Mouse (Mus musculus) embryonic fibroblast, embryonic 13.5 days (primary cell): ENCODE measurements around the gene Bag6. TPM values are rescaled to one million over a fixed set of nuclear protein-coding genes. Genes with fewer than 3 reads are reported as not detected.
A peak's percentile ranks its signal among the peaks of the same experiment; 100 is the strongest.

Source experiments
- H3K27ac ChIP-seq: 2 replicates; pipeline ENCODE4 v1.5.1; 2012; ENCODE audit warnings: low read length, control low read depth, inconsistent platforms; ENCODE audit not compliant: insufficient read depth
- H3K4me1 ChIP-seq: 2 replicates; pipeline ENCODE4 v1.6.1; 2011; ENCODE audit warnings: low read length; ENCODE audit not compliant: control insufficient read depth, insufficient read depth
- H3K4me3 ChIP-seq: 2 replicates; pipeline ENCODE4 v1.5.1; 2011; ENCODE audit warnings: mild to moderate bottlenecking, control low read depth, low read length; ENCODE audit not compliant: insufficient read depth
- CTCF ChIP-seq: IDR thresholded peaks from 2 replicates; pipeline ENCODE4 v1.5.1; 2011; ENCODE audit warnings: mild to moderate bottlenecking, control low read depth, low read length, moderate library complexity, borderline replicate concordance; ENCODE audit not compliant: insufficient read depth
- POLR2A ChIP-seq: IDR thresholded peaks from 2 replicates; pipeline ENCODE4 v1.6.1; 2011; ENCODE audit warnings: low read depth, mild to moderate bottlenecking, control low read depth, low read length, moderate library complexity
- polyA plus RNA-seq: library from polyadenylated mRNA; stranded (reverse); fragments of >200 nt; gene quantifications from 2 replicates; pipeline ENCODE4 v1.2.4, GENCODE M21; 2011; ENCODE audit warnings: low read depth; ENCODE audit not compliant: missing spikeins, insufficient read length

Bag6 gene
- polyA plus RNA-seq: 193 and 196 TPM in 2 replicates

DNA sequence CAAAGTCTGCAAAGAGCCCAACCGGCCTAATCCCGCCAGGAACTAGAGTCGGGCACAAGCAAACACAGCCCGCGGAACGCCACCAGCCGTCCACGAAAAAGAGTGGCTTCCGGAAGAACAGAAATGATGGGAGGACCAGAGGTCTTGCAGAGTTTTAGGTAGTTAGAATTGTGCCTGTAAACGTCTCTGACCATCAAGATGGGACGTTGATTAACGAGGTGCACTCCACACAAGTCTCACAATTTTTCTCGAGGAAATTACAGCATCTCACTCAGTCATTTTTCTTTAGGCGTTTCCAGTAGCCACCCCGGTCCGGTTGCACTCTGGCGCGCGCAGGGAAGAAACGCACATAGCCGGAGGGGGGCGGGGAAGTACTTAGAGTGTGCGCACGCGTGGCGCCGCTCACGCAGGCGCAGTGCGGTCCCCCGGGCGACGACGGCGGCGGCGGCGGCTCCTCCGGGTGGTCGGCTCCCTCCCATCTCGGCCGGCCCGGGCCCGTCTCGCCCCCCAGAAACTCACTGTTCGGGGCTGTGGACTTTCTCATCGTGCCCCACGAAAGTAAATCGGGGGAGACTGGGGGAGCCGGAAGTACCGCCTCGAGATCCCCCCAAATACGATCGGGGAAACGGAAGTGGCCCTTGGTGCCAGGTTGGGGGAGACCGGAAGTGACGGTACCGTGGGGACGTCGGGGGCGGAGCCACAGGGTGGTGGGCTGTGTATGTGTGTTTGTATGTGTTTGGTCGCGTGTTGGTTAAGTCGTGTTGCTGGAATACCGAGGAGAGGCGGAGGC lies at the start of gene Bag6:
TSS of gene Bag6 (plus strand) at position 378 of the 790 bp plus-strand sequence.
- H3K27ac ChIP-seq: peak within 1 kb of the TSS; percentile 80
- H3K4me1 ChIP-seq: no peaks in the 10 kb centered on the region
- H3K4me3 ChIP-seq: peak within 1 kb of the TSS; percentile 59
- no peak for TF ChIP-seq CTCF
- TF ChIP-seq POLR2A: peak; percentile 58

DNA sequence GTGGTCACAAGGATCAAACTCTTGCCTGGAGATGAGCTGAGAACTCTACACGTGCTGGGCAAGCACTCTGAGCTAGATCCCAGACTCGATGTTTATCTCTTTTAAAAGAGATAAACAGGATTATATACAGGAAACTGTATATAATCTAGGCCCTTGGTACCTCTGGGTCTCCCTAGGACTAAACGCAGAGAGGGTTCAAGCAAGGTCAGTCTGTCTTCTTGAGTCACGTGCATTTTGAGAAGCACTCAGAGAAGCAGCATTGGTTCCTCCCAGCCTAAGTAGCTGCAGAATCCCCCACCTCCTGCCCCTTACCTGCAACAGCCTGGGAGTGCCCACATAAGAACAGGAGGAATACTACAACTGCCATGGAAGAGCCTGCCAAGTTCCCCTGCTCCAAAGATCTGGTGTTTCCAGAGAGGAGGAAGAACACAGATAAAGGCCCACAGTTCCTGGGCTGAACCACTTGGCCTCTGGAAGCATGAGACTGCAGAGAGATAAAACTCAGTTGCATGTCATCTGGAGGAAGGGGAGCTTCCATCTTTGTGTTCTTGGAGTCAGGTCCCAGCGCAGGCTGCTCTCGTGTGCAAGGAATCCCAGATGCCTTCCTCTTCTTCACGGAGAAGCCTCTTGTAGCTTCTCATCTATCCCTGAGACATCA lies 49.6 kb upstream of the Bag6 start, which contains the start of gene Ly6g6f:
TSS of gene Ly6g6f (minus strand) at position 403 of the 658 bp plus-strand sequence.
- TF ChIP-seq CTCF (no peak), POLR2A (no peak)
- H3K27ac ChIP-seq: no peak within 1 kb of the TSS
- no peak within 1 kb of the TSS for H3K4me3 ChIP-seq
- H3K4me1 ChIP-seq: 0 out of 2 replicates have a peak, but pooled peaks cover 3% of the 10 kb centered on the region

DNA sequence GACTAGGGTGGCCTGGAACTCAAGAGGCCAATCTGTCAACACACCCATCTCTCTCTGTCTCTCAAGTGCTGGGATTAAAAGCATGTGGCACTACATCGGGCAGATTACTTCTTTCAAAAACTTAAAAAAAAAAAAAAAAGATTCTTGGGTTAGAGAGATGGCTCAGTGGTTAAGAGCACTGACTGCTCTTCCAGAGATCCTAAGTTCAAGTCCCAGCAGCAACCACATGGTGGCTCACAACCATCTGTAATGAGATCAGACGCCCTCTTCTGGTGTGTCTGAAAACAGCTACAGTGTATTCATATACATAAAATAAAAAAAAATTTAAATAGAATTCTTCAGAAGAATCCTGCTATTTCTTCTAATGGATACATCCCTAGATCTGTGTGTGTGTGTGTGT lies 46.8 kb upstream of the Bag6 start:
- Histone ChIP-seq H3K27ac (no peak overlapping the region), H3K4me1 (0 out of 2 replicates have a peak, but pooled peaks cover 4% of the 10 kb centered on the region), H3K4me3 (no peak overlapping the region)
- TF ChIP-seq CTCF (no peak), POLR2A (no peak)

DNA sequence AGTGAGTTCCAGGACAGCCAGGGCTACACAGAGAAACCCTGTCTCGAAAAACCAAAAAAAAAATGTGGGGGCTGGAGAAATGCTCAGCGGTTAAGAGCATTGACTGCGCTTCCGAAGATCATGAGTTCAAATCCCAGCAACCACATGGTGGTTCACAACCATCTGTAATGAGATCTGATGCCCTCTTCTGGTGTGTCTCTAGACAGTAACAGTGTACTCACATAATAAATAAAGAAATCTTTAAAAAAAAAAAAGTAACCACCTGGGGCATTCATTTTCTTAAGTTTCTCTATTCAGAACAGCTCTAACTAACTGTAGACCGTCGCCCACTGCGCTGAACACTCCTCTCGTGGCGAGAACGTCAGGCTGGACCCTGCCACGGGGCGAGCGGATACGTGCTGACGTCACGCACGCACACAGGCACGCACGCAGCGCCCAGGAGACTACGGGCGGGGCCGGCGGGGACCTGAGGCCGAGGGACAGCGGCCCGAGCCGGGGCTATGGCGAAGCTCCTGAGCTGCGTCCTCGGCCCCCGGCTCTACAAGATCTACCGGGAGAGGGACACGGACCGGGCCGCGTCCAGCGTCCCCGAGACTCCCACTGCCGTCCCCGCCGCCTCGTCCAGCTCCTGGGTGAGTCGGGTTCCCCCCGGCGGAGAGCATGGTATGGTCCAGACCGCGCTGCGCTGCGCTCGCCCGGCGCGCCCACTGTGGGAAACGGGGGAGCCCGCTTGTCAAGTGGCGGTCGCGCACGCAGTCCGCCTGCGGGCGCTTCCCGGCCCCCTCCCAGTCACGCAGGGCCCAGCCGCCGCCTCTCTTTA lies 45.9 kb upstream of the Bag6 start, which contains the start of gene Abhd16a:
TSS of gene Abhd16a (plus strand) at position 439 of the 820 bp plus-strand sequence.
- TF ChIP-seq CTCF: no peak
- peak; percentile 94 for TF ChIP-seq POLR2A
- Histone ChIP-seq H3K4me1 (0 out of 2 replicates have a peak, but pooled peaks cover 4% of the 10 kb centered on the region), H3K4me3 (peak within 1 kb of the TSS; percentile 94), H3K27ac (peak within 1 kb of the TSS; percentile 82)

DNA sequence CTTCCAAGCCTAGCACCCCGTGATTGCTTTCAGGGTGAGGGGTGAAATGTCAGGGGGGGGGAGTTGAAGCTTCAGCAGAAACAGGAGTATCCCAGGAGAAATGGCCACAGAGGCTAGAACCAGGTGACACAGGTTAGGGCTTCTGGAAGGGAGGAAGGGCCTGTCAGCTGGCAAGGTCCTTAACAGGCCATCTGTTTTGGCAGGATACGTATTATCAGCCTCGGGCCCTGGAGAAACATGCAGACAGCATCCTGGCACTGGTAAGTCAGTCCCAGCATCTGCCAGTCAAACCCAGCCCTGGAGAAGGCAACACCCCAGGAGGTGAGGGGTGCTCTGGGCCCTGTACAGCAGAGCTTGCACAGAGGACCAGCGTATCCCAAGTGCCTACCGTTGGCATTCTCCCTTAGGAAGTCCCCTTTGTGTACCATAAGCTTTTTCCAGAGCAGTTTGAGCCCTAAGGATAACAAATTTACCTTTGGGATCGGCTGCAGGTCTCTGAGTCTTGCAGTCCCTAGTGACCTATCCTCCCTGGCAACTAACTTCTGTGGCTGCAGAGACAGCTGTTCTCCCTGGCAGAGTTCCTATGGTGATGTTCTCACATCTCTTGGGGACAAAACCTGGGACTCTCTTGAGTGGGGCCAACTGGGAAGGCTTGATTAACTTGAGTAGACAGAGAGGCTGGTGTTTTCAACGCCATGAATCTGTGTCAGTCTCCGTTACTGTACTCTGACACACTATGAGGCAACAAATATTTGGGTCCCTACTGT lies 44.6 kb upstream of the Bag6 start:
- TF ChIP-seq POLR2A (no peak), CTCF (no peak)
- Histone ChIP-seq H3K4me1 (0 out of 2 replicates have a peak, but pooled peaks cover 4% of the 10 kb centered on the region), H3K27ac (no peak overlapping the region), H3K4me3 (peak overlapping the region; percentile 94)

DNA sequence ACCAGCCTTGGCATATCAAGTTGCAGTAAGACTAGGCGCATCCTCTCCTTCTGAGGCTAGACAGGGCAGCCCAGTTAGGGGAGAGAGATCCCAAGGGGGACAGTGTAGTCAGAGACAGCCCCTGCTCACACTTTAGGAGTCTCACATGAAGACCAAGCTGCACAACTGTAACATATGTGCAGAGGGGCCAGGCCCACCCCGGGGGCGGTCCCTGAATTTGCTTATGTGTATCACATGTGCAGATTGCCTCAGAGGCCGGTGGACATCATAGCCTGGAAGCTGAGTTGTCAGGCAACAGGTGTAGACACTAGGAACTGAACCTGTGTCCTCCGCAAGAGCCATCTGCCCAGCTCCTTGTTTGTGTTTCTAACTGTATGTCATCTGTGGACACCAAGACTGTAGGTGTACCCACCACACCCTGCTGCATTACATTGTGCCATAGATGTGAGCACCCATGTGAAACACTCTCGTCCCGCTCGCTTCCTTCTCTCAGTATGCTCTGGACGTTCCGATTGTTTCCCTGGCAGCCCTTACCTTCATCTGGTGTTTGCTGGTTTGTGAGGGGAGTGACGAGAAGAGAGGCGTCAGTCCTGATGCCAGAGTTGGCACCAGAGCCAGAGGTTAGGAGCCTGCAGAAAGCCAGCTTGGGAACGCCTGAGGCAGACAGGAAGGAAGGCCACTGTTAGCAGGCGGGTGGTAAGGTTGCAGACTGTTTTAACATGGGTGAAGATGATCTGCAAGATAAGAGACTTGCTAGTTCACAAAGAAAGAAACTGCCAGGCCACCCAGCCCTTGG lies 42.4 kb upstream of the Bag6 start:
- Histone ChIP-seq H3K4me1 (0 out of 2 replicates have a peak, but pooled peaks cover 4% of the 10 kb centered on the region), H3K4me3 (no peak overlapping the region), H3K27ac (no peak overlapping the region)
- TF ChIP-seq CTCF: no peak
- no peak for TF ChIP-seq POLR2A

DNA sequence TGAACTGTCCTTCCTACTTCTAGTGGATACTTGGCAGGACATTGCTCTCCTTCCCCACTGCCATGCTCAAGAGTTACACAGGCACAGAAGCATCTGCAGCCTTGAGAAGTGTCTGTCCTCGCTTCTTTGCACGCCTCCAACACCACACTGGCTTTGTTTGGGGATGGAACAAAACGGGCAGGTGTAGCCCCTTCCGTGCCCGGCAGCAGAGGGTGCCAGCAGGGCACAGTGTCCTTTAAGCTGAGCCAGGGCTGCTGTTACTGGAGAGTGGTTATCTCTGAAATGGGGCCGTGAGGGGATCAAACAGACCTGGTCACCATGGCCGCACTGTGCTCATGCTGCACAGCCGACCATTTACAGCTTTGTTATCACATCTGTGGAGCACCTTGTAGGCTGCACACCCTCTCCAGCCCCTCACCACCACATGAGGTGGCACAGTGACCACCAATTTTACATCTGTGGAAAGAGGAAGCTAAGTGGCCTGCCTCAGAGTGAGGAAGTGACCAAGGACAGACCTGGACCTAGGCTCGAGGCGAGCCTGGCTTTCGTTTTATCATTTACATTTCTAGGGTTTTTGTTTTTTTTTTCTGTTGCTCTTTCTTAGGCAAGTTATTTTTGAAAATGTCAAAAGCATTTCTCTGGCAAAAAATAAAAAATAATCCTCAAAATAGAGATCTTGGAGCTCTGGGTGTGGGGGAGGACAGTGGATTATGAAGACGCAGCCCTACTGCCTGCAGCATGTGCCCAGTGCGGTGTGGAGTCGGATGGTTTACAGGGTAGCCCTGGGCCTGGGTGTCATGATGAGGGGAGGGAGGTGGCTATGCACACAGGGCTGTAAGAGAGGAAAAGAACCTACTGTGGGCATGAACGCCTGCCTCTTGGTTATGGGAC lies 40.3 kb upstream of the Bag6 start:
- TF ChIP-seq POLR2A (no peak), CTCF (no peak)
- Histone ChIP-seq H3K4me3 (no peak overlapping the region), H3K27ac (no peak overlapping the region), H3K4me1 (0 out of 2 replicates have a peak, but pooled peaks cover 4% of the 10 kb centered on the region)
